Mouse (Mus musculus) ES-Bruce4 (cell line): ENCODE measurements around the gene Sphk2.

Source experiments
- CTCF ChIP-seq: IDR thresholded peaks from one replicate; pipeline ENCODE4 v1.8.1; 2011; ENCODE audit warnings: low read depth, low read length
- EP300 ChIP-seq: IDR thresholded peaks from 2 replicates; pipeline ENCODE4 v1.6.1; 2011; ENCODE audit warnings: low read depth, low read length; ENCODE audit not compliant: insufficient read depth
- POLR2A ChIP-seq: IDR thresholded peaks from one replicate; pipeline ENCODE4 v1.8.1; 2011; ENCODE audit warnings: low read length; ENCODE audit not compliant: insufficient read depth

DNA sequence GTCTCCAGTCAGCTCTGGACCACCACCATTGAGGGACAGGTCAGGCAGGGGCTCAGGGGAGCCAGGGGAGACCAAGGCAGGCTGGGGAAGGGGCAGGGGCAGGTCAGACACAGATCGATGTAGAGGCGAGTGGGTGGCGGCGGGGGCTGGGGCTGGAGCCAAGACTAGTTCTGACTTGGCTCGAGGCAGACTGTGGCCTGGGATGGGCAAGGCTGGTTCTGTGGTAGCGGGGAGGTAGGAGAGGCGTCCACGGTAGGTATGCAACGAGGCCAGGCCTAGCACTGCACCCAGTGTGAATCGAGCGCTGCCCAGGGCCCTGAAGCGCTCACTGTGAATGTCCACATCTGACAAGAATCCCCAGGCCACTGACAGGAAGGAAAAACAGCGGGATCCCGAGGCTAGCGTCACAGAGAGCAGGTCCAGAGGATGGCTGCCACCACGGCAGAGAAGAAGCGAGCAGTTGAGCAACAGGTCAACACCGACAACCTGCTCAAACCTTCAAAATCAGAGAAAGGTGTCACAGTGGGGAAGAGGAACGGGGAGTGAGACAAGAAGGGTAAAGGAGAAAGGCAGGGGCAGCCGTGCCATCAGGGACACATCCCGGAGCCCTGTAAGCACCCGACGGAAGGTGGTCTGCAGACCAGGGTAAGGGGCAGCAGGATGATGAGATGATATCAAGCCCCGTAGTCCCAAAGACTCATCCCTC is 6.3 kb downstream of the Sphk2 start:
- TF ChIP-seq CTCF, result no peak
- TF ChIP-seq POLR2A, result no peak
- TF ChIP-seq EP300, result no peak
